Mouse (Mus musculus) spleen, adult 2 months (tissue): ENCODE measurements around the gene Nek7. TPM values are rescaled to one million over a fixed set of nuclear protein-coding genes. Genes with fewer than 3 reads are reported as not detected.

Experiments used
- DNase-seq, 2 experiments: peaks; one replicate each; pipeline versions ENCODE4 v3.0.0 to v3.0.0-alpha.2; 2012 to 2021; ENCODE audit warnings: low spot score in 2 of 2, low read depth in 1 of 2
- H3K27ac ChIP-seq: fragments of 200-500 bp; 2 replicates; pipeline ENCODE4 v1.5.1; 2012; ENCODE audit warnings: low read length, inconsistent platforms; ENCODE audit not compliant: insufficient read depth
- H3K27me3 ChIP-seq: fragments of 200-500 bp; 2 replicates; pipeline ENCODE4 v1.6.1; 2012; ENCODE audit warnings: mild to moderate bottlenecking, moderate library complexity, low read length, inconsistent platforms; ENCODE audit not compliant: control insufficient read depth, insufficient read depth
- H3K36me3 ChIP-seq: fragments of 200-500 bp; 2 replicates; pipeline ENCODE4 v1.6.1; 2012; ENCODE audit warnings: mild to moderate bottlenecking, low read length, inconsistent platforms; ENCODE audit not compliant: control insufficient read depth, insufficient read depth
- H3K4me1 ChIP-seq: fragments of 200-500 bp; 2 replicates; pipeline ENCODE4 v1.6.1; 2011; ENCODE audit warnings: inconsistent platforms; ENCODE audit not compliant: control insufficient read depth, insufficient read depth, insufficient read length
- H3K4me3 ChIP-seq: fragments of 200-500 bp; 2 replicates; pipeline ENCODE4 v1.5.1; 2011; ENCODE audit warnings: mild to moderate bottlenecking, inconsistent platforms; ENCODE audit not compliant: insufficient read depth, insufficient read length; ENCODE audit errors: extremely low read depth
- CTCF ChIP-seq: fragments of 200-500 bp; IDR thresholded peaks from 2 replicates; pipeline ENCODE4 v1.5.1; 2011; ENCODE audit warnings: mild to moderate bottlenecking, inconsistent platforms; ENCODE audit not compliant: insufficient read depth, insufficient read length, insufficient replicate concordance; ENCODE audit errors: extremely low read depth
- POLR2A ChIP-seq: fragments of 200-500 bp; IDR thresholded peaks from 2 replicates; pipeline ENCODE4 v1.6.1; 2011; ENCODE audit warnings: low read depth, low read length, inconsistent platforms
- WGBS: fragments of 180-500 bp; shearing (Covaris S2); methylation state at CpG from one replicate; pipeline ENCODE4 v1.1.7; 2018; 5-methylcytosine and 5-hydroxymethylcytosine counted together
- polyA plus RNA-seq: library from polyadenylated mRNA; depleted of rRNA; stranded (reverse); fragments of >200 nt; gene quantifications from 2 replicates; pipeline ENCODE4 v1.2.3, GENCODE M21; 2012; rRNA removed

Nek7 gene
- 6.5 and 9.2 TPM in 2 replicates for polyA plus RNA-seq

GRCm38 (mm10) chr1:138619996-138620461 is at the start of gene Nek7:
Gene Nek7 (minus strand): TSS chr1:138620141.
- Histone ChIP-seq H3K4me1 (peaks cover 13% of the 10 kb centered on the region; the same call in 1 of the 2 replicates), H3K36me3 (no peaks in the 10 kb centered on the region), H3K27ac (peak within 1 kb of the TSS; percentile 97), H3K4me3 (peak within 1 kb of the TSS; percentile 64), H3K27me3 (no peaks in the 10 kb centered on the region)
- TF ChIP-seq POLR2A = no peak
- peak; percentile 37 to 43 for DNase-seq
- 4% methylated on average over 11 of the region's 11 CpGs for WGBS

DNA sequence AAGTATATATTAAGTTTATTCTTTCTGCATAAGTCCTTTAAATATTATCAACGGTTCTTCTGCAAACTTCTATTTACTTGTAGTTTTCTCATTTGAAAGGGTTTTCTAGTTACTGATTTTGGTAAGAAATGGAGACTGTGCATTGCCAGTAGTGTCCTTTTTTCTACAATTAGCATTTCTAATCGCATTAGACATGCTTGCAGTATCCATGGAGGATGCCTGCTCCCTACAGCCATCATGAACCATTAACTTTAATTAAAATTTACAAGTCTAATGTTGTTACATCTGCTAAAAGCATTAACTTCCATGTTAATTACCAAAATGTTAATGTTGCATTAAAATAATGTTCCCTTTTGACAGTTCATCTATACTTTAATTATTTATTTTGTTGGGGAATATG is 42.4 kb upstream of the Nek7 start:
- Histone ChIP-seq H3K4me1 (no peaks in the 10 kb centered on the region), H3K36me3 (no peaks in the 10 kb centered on the region), H3K27ac (no peak overlapping the region), H3K4me3 (no peak overlapping the region), H3K27me3 (no peaks in the 10 kb centered on the region)
- 88% methylated on average over 2 of the region's 2 CpGs for WGBS
- TF ChIP-seq CTCF (no peak), POLR2A (no peak)
- DNase-seq = no peak

DNA sequence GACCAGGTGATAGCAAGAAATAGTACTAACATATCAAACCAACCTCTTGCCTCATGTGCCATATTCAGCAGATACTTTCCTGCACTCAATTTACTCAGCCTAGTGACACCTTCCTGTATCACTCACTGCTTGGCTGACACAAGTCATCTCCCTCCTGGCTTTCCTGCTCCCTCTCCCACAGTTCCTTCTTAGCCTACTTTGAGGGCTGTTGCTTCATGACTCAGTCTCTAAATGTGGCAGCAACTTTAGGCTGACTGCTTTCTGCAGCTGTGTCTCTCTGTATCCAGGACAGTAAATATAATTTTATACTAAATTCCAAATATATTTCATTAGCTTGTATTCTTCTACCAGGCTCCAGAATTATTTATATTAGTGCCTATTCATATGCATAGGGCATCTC is 34.3 kb upstream of the Nek7 start:
- DNase-seq = no peak
- Histone ChIP-seq H3K4me3 (no peak overlapping the region), H3K27ac (no peak overlapping the region), H3K36me3 (no peaks in the 10 kb centered on the region), H3K4me1 (no peaks in the 10 kb centered on the region), H3K27me3 (no peaks in the 10 kb centered on the region)
- TF ChIP-seq POLR2A (no peak), CTCF (no peak)

DNA sequence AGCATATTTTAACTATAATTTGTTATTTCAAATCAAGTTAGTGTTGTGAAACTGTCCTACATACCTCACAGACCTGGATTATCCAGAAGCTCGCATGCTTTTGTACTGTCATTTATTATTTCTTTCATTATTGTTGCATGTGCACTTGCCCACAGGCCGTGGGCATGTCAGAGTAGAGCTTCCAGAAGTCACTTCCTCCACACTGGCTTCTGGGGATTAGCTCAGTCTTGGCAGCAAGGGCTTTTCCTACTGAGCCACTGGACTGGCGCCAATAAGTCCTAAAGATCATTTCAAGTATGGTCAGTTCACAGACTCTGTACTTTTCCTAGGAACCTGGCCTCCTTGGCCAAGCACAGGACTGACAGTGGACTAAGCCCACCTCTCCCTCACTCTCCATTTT is 25.1 kb upstream of the Nek7 start:
- 65% methylated on average over 3 of the region's 3 CpGs for WGBS

DNA sequence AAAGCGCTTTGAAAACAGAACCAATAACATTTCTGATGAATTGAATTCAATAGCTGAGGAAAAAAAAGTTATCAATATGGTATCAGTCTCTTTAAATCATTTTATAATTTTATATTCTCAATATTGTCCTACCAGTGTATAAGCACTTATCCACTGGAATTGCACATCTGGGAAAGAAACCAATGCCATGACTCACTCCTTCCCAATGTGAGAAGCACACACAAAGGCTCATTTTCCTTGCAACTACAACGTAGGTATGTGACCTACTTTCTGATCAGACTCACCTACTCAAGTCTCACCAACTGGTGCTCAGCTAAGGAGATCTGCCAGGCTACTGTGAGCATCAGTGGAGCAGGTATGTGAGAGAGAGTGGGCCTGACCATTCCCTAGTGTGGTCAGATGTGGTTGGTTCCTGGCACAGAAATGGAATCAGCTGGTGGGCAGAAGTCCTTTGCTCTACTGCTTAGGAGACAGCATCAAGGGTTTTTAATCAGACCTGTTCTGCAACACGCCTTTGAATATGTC is 23.4 kb upstream of the Nek7 start:
- no peak overlapping the region for H3K4me3 ChIP-seq
- no peak for TF ChIP-seq CTCF
- no peak for TF ChIP-seq POLR2A
- no peaks in the 10 kb centered on the region for H3K36me3 ChIP-seq
- DNase-seq = no peak
- WGBS = 86% methylated on average over 3 of the region's 3 CpGs
- H3K27me3 ChIP-seq = no peaks in the 10 kb centered on the region
- H3K4me1 ChIP-seq = no peaks in the 10 kb centered on the region
- no peak overlapping the region for H3K27ac ChIP-seq

More for the DNA sequence above, 25.1 kb upstream of the Nek7 start:
- Histone ChIP-seq H3K27me3 (no peaks in the 10 kb centered on the region), H3K27ac (no peak overlapping the region), H3K36me3 (no peaks in the 10 kb centered on the region), H3K4me1 (no peaks in the 10 kb centered on the region), H3K4me3 (no peak overlapping the region)
- TF ChIP-seq CTCF (no peak), POLR2A (no peak)
- no peak for DNase-seq

DNA sequence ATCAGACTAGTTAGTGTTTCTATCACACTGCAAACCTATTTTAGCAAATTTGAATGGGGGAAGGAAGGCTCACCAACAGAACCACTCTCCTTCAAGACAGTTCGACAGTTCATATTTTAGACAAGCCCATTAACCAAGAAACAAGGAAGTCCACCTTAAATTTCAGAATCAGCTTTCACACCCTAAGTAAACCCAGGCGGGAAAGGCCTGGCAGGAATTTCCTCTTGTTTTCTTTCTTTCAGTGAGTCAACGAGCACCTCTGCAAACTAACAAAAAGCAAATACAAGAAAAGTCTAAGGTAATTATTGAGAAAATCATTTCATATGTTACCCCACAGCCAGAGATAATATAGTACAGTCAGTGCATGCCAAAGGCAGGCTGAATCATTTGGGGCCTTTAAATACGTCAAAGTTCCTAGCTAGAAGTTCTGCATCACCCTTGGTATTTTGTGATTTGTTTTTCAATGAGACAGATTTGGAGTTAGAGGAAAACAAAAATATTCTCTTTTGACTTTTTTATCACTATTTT is 21.1 kb upstream of the Nek7 start:
- H3K36me3 ChIP-seq = no peaks in the 10 kb centered on the region
- DNase-seq = no peak
- H3K27me3 ChIP-seq = no peaks in the 10 kb centered on the region
- no peak for TF ChIP-seq POLR2A
- WGBS = 84% methylated on average over 4 of the region's 4 CpGs
- H3K4me3 ChIP-seq = no peak overlapping the region
- H3K27ac ChIP-seq = no peak overlapping the region
- H3K4me1 ChIP-seq = no peaks in the 10 kb centered on the region

DNA sequence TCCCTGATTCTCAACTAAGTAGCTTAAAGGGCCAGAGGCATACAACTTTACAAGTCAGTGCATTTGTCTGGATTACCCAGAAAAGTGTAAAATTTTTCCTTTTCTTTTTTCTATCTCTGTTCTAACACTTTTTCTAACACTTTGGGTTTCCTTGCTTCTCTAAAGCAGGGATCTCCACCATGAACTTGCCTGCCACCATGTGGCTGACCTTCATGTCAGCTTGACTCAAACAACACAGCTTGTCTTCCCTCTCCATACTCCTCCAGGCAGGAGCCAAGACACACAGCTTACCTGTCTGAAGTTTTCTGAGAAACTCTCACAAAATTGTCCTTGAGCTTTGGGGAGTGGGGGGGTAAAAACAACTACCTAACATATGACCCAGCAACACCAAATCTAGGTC is 17.9 kb upstream of the Nek7 start:
- Histone ChIP-seq H3K4me1 (no peaks in the 10 kb centered on the region), H3K27ac (no peak overlapping the region), H3K36me3 (no peaks in the 10 kb centered on the region), H3K4me3 (no peak overlapping the region), H3K27me3 (no peaks in the 10 kb centered on the region)
- DNase-seq = peak in 1 of 2 experiments; percentile 41
- TF ChIP-seq CTCF (peak; percentile 46; the same call in 1 of the 2 replicates), POLR2A (no peak)
